Mouse (Mus musculus) left cerebral cortex, adult 6 months (tissue): ENCODE measurements around the gene Lrrc10. TPM values are rescaled to one million over a fixed set of nuclear protein-coding genes. Genes with fewer than 3 reads are reported as not detected.

ENCODE experiments used
- long read RNA-seq, 2 experiments: library from polyadenylated mRNA; unstranded; transcript quantifications; one replicate each; pipeline ENCODE4 v2.0.0; 2019 to 2020
- polyA plus RNA-seq: library from polyadenylated mRNA; unstranded; fragments of <200 nt; fragmentation: Nextera tagmentation; gene quantifications from 2 replicates; pipeline ENCODE4 v1.2.3, GENCODE M21; 2021

Lrrc10 gene
- polyA plus RNA-seq: 0.28 and 0.42 TPM in 2 replicates
- long read RNA-seq, experiment 1: 0 reads
- long read RNA-seq, experiment 2: 0 reads

GRCm38 (mm10) chr10:117045175-117046056, at the start of gene Lrrc10:
Gene Lrrc10, plus strand, starts transcription at chr10:117045341.

GRCm38 (mm10) chr10:117063254-117064021, 18.3 kb downstream of the Lrrc10 start, which contains the start of gene Cct2:
Gene Cct2, minus strand, starts transcription at chr10:117063814.

Other genes with a start within 250 kb of the Lrrc10 start
- not detected in 2 replicates for gene Myrfl, start 148.4 kb upstream of the Lrrc10 start, polyA plus RNA-seq
- 41.2 and 42.7 TPM in 2 replicates for gene Rab3ip, start 94.6 kb upstream of the Lrrc10 start, polyA plus RNA-seq
- gene Gm10271, start 72.7 kb upstream of the Lrrc10 start, polyA plus RNA-seq: not detected in 2 replicates
- gene Best3, start 59.0 kb upstream of the Lrrc10 start, polyA plus RNA-seq: 0.04 and 0.07 TPM in 2 replicates
- 151 and 172 TPM in 2 replicates for gene Cct2, start 18.5 kb downstream of the Lrrc10 start, polyA plus RNA-seq
- 7.7 and 9.4 TPM in 2 replicates for gene Frs2, start 103.2 kb downstream of the Lrrc10 start, polyA plus RNA-seq
- 65.8 and 66.9 TPM in 2 replicates for gene Yeats4, start 179.2 kb downstream of the Lrrc10 start, polyA plus RNA-seq
- not detected in 2 replicates for gene 9530003J23Rik, start 193.4 kb downstream of the Lrrc10 start, polyA plus RNA-seq
- 29.8 and 38.6 TPM in 2 replicates for gene Lyz2, start 237.0 kb downstream of the Lrrc10 start, polyA plus RNA-seq
- not detected in 2 replicates for gene Lyz1, start 247.5 kb downstream of the Lrrc10 start, polyA plus RNA-seq